Mouse (Mus musculus): ENCODE results near the gene Ccnt2.

DNA sequence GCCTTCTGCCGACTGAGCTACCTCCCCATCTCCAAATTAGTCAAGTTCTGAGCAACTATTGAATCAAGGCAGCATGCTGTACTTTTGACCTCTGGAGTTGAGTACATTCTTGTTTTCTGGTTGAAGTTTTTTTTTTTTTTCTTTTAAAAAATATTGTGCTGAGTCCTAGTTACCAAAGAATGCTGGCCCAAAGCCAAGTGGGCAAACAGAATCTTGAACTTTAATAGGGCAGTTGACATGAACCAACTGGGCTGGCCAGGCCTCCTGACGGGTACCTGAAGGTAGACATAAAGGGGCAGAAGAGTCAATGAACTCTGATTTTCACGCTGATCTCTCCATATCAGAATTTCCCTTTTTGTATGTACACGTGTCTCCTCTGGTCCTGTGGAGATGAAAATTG lies 44.9 kb upstream of the Ccnt2 start, which contains the start of gene Acmsd:
- TF ChIP-seq CTCF (IDR thresholded peaks at IDR 0.05; ENCODE audit: low read depth, low read length) (no peak), POLR2A (IDR thresholded peaks at IDR 0.05; ENCODE audit: extremely low read depth, insufficient read depth, low read length) (no peak)

All from liver, adult 2 months (tissue).